Mouse (Mus musculus): ENCODE data around the gene Fam20a. TPM values are rescaled to one million over a fixed set of nuclear protein-coding genes. Genes with fewer than 3 reads are reported as not detected.
A peak's percentile ranks its signal among the peaks of the same experiment; 100 is the strongest.

Gene Fam20a
- total and polyA plus RNA-seq, 3 experiments = not detected

GRCm38 (mm10) chr11:109651566-109652024 is 70.5 kb downstream of the Fam20a start:
- Histone ChIP-seq H3K79me2 (ENCODE audit: control insufficient read depth, insufficient read depth, low read length, poor library complexity) (peaks cover 36% of the 10 kb centered on the region), H3K9me3 (replicated peaks; ENCODE audit: insufficient read depth, low read length) (no peaks in the 10 kb centered on the region), H3K4me3 (ENCODE audit: control insufficient read depth in 1 of 2, insufficient read depth in 1 of 2, low read depth in 2 of 2, low read length in 2 of 2) (peak overlapping the region; percentile 82 to 89), H3K27me3 (ENCODE audit: control insufficient read depth in 1 of 2, insufficient read depth in 2 of 2, low read length in 2 of 2) (peaks cover 6 to 8% of the 10 kb centered on the region in 2 experiments), H3K4me1 (ENCODE audit: control insufficient read depth in 1 of 2, insufficient read depth in 2 of 2, low read length in 2 of 2) (peaks cover 21 to 32% of the 10 kb centered on the region in 2 experiments), H3K36me3 (ENCODE audit: control insufficient read depth in 1 of 2, insufficient read depth in 2 of 2, low read length in 2 of 2) (peaks cover 14 to 50% of the 10 kb centered on the region in 2 experiments), H3K27ac (ENCODE audit: control insufficient read depth, low read depth, low read length) (peak overlapping the region; percentile 52), H3K9ac (ENCODE audit: control insufficient read depth, low read depth, low read length, poor library complexity, severe bottlenecking) (peak overlapping the region; percentile 98)
- DNase-seq (ENCODE audit: low read depth, low spot score) = peak; percentile 60
- TF ChIP-seq ZNF384 (IDR thresholded peaks at IDR 0.05; ENCODE audit: low read depth, low read length) (no peak), UBTF (IDR thresholded peaks at IDR 0.05; ENCODE audit: borderline replicate concordance, insufficient read depth, low read depth, low read length) (no peak; the same call in 1 of the 2 replicates), MAX (IDR thresholded peaks at IDR 0.05; ENCODE audit: low read length) (no peak), GABPA (IDR thresholded peaks at IDR 0.05; ENCODE audit: low read depth, low read length) (no peak), MXI1 (IDR thresholded peaks at IDR 0.05; ENCODE audit: low read depth, low read length) (0 out of 2 replicates have a peak, but pooled peaks have one; percentile 34)

DNA sequence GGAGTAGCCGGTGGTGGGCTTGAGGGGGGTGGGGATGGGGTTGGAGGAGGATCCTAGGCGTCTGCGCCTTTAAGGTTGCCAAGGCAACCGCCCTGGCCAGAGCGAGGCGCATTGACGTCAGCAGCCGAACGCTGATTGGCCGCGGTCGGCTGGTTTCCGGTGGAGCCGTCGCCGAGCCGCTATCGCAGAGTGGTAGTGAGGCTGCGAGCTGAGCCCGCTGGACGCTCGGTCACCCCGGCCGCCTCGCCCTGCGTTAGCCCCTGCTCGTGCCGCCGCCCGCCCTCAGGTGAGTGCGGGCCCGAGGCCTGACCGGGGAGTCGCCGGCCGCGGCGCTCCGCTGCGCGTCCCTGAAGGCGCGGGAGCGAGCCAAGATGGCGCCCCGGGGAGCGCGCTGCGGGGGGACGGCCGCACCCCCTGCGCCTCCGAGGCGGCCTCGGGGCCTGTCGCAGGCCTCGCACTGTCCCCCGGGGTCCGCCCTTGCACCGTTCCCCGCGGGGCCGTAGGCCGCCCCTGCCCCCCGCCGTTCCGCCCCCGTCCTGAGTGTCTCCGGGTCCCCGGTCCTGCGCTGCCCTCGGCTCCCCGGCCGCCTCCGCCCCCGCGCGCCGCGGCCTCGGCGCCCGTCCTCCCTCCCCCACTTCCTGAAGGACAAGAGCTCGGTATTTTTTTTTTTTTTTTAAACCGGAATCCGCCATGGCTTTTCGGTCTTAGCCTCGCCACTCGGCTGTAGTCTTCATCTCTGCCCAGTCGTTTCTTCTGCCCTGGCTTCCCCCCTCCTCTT is 71.1 kb downstream of the Fam20a start:
- Histone ChIP-seq H3K4me3 (ENCODE audit: control insufficient read depth in 1 of 2, insufficient read depth in 1 of 2, low read depth in 2 of 2, low read length in 2 of 2) (peak overlapping the region; percentile 82 to 89), H3K79me2 (ENCODE audit: control insufficient read depth, insufficient read depth, low read length, poor library complexity) (peaks cover 35% of the 10 kb centered on the region), H3K9me3 (replicated peaks; ENCODE audit: insufficient read depth, low read length) (no peaks in the 10 kb centered on the region), H3K27ac (ENCODE audit: control insufficient read depth, low read depth, low read length) (peak overlapping the region; percentile 86), H3K36me3 (ENCODE audit: control insufficient read depth in 1 of 2, insufficient read depth in 2 of 2, low read length in 2 of 2) (peaks cover 14 to 43% of the 10 kb centered on the region in 2 experiments), H3K9ac (ENCODE audit: control insufficient read depth, low read depth, low read length, poor library complexity, severe bottlenecking) (peak overlapping the region; percentile 98), H3K27me3 (ENCODE audit: control insufficient read depth in 1 of 2, insufficient read depth in 2 of 2, low read length in 2 of 2) (peaks cover 6 to 9% of the 10 kb centered on the region in 2 experiments), H3K4me1 (ENCODE audit: control insufficient read depth in 1 of 2, insufficient read depth in 2 of 2, low read length in 2 of 2) (peaks cover 19 to 29% of the 10 kb centered on the region in 2 experiments)
- TF ChIP-seq KAT2A (conservative IDR thresholded peaks at IDR 0.05; ENCODE audit: low read depth, low read length) = no peak; the same call in 1 of the 2 replicates
- peak; percentile 11 for TF ChIP-seq MAZ (IDR thresholded peaks at IDR 0.05; ENCODE audit: low read depth, low read length)
- peak; percentile 87 for TF ChIP-seq ZMIZ1 (IDR thresholded peaks at IDR 0.05; ENCODE audit: low read depth, low read length)
- no peak for TF ChIP-seq CHD2 (IDR thresholded peaks at IDR 0.05; ENCODE audit: low read length)
- no peak for TF ChIP-seq JUND (IDR thresholded peaks at IDR 0.05; ENCODE audit: low read depth, low read length)
- TF ChIP-seq ELF1 (IDR thresholded peaks at IDR 0.05; ENCODE audit: low read depth, low read length) = peak; percentile 73
- TF ChIP-seq NRF1 (IDR thresholded peaks at IDR 0.05; ENCODE audit: insufficient read depth, low read depth, low read length, poor library complexity, severe bottlenecking) = no peak
- TF ChIP-seq EP300 (IDR thresholded peaks at IDR 0.05; ENCODE audit: low read depth in 1 of 2, low read length in 2 of 2) = peak in 1 of 2 experiments; percentile 12; a peak in 2 of 4 replicates
- TF ChIP-seq POLR2AphosphoS2 (IDR thresholded peaks at IDR 0.05; ENCODE audit: low read length) = peak; percentile 79; the same call in 1 of the 2 replicates
- peak; percentile 71 for TF ChIP-seq TCF12 (IDR thresholded peaks at IDR 0.05; ENCODE audit: low read depth, low read length)
- 0 out of 2 replicates have a peak, but pooled peaks have one; percentile 18 for TF ChIP-seq UBTF (IDR thresholded peaks at IDR 0.05; ENCODE audit: borderline replicate concordance, insufficient read depth, low read depth, low read length)
- TF ChIP-seq MAX (IDR thresholded peaks at IDR 0.05; ENCODE audit: low read length) = peak; percentile 54; the same call in 1 of the 2 replicates
- TF ChIP-seq NELFE (IDR thresholded peaks at IDR 0.05; ENCODE audit: low read depth, low read length) = peak; percentile 95
- peak; percentile 64; the same call in 1 of the 2 replicates for TF ChIP-seq MEF2A (IDR thresholded peaks at IDR 0.05; ENCODE audit: extremely low read depth, insufficient replicate concordance, low read depth, low read length, poor library complexity, severe bottlenecking)
- TF ChIP-seq SIN3A (IDR thresholded peaks at IDR 0.05; ENCODE audit: low read length) = peak; percentile 66; the same call in 1 of the 2 replicates
- TF ChIP-seq MAFK (IDR thresholded peaks at IDR 0.05; ENCODE audit: borderline replicate concordance, low read depth, low read length) = no peak
- peak; percentile 92 for TF ChIP-seq POLR2A (IDR thresholded peaks at IDR 0.05; ENCODE audit: control insufficient read depth in 1 of 2, insufficient read depth in 1 of 2, low read depth in 1 of 2, low read length in 2 of 2, poor library complexity in 1 of 2)
- TF ChIP-seq HCFC1 (IDR thresholded peaks at IDR 0.05; ENCODE audit: low read depth, low read length) = peak; percentile 83
- TF ChIP-seq POLR2AphosphoS5 (IDR thresholded peaks at IDR 0.05; ENCODE audit: borderline replicate concordance, low read depth, low read length) = no peak
- TF ChIP-seq USF1 (IDR thresholded peaks at IDR 0.05; ENCODE audit: low read depth, low read length) = 0 out of 2 replicates have a peak, but pooled peaks have one; percentile 14
- TF ChIP-seq ZNF384 (IDR thresholded peaks at IDR 0.05; ENCODE audit: low read depth, low read length) = peak; percentile 85
- peak; percentile 60 for TF ChIP-seq TBP (IDR thresholded peaks at IDR 0.05; ENCODE audit: low read depth, low read length)
- TF ChIP-seq RCOR1 (IDR thresholded peaks at IDR 0.05; ENCODE audit: low read depth, low read length) = no peak
- TF ChIP-seq ETS1 (IDR thresholded peaks at IDR 0.05; ENCODE audit: low read depth, low read length) = peak; percentile 31; the same call in 1 of the 2 replicates
- TF ChIP-seq CHD1 (IDR thresholded peaks at IDR 0.05; ENCODE audit: low read depth, low read length) = no peak
- peak; percentile 93 for DNase-seq (ENCODE audit: low read depth, low spot score)
